Mouse (Mus musculus): ENCODE measurements around the gene Acbd4. TPM values are rescaled to one million over a fixed set of nuclear protein-coding genes. Genes with fewer than 3 reads are reported as not detected.

Acbd4 gene
- 10 to 100 TPM; 28.6 to 41.4 TPM for total RNA-seq (2021)
- long read RNA-seq, experiment 1, partial matches to known transcripts, result 4 of 26 reads
- long read RNA-seq, experiment 1, other reads (novel, unspliced or antisense), result 17 of 26 reads
- long read RNA-seq, experiment 2, partial matches to known transcripts, result 4 of 16 reads
- long read RNA-seq, experiment 2, other reads (novel, unspliced or antisense), result 11 of 16 reads

GRCm38 (mm10) chr11:103101481-103101865 is at the start of gene Acbd4, which contains the start of gene Plcd3:
Gene Acbd4 (plus strand): TSS chr11:103101682.
Gene Plcd3 (minus strand): TSS chr11:103101658.
- peak; percentile 93 to 94 for DNase-seq

- no peak for DNase-seq
These were observed 49.4 kb upstream of the Acbd4 start for GRCm38 (mm10) chr11:103052078-103052477.

- no peak for DNase-seq
These were observed 48.0 kb upstream of the Acbd4 start for GRCm38 (mm10) chr11:103053191-103054076.

- DNase-seq, result peak; percentile 75 to 90
These were observed 46.7 kb upstream of the Acbd4 start for GRCm38 (mm10) chr11:103054798-103055197.

GRCm38 (mm10) chr11:103056636-103057035 is 44.8 kb upstream of the Acbd4 start:
- no peak for DNase-seq

- DNase-seq, result peak; percentile 47 to 60
These were observed 42.9 kb upstream of the Acbd4 start for GRCm38 (mm10) chr11:103058499-103059085.

GRCm38 (mm10) chr11:103066191-103067050 is 35.1 kb upstream of the Acbd4 start:
- no peak for DNase-seq

GRCm38 (mm10) chr11:103067051-103067361 is 34.5 kb upstream of the Acbd4 start:
- no peak for DNase-seq

GRCm38 (mm10) chr11:103067457-103068001 is 34.0 kb upstream of the Acbd4 start:
- peak; percentile 80 to 84 for DNase-seq

- DNase-seq, result no peak
These were observed 33.2 kb upstream of the Acbd4 start for GRCm38 (mm10) chr11:103068272-103068671.

GRCm38 (mm10) chr11:103068884-103069283 is 32.6 kb upstream of the Acbd4 start:
- DNase-seq, result no peak

GRCm38 (mm10) chr11:103069731-103070130 is 31.8 kb upstream of the Acbd4 start:
- DNase-seq, result no peak

GRCm38 (mm10) chr11:103070322-103070880 is 31.1 kb upstream of the Acbd4 start:
- DNase-seq, result no peak

- no peak for DNase-seq
These were observed 27.8 kb upstream of the Acbd4 start for GRCm38 (mm10) chr11:103073671-103074070.

GRCm38 (mm10) chr11:103074121-103074650 is 27.3 kb upstream of the Acbd4 start:
- no peak for DNase-seq

- DNase-seq, result peak in 1 of 2 experiments; percentile 36
These were observed 26.6 kb upstream of the Acbd4 start for GRCm38 (mm10) chr11:103074796-103075323.

GRCm38 (mm10) chr11:103076010-103076409 is 25.5 kb upstream of the Acbd4 start:
- peak; percentile 69 to 76 for DNase-seq

- no peak for DNase-seq
These were observed 24.9 kb upstream of the Acbd4 start for GRCm38 (mm10) chr11:103076581-103076980.

- no peak for DNase-seq
These were observed 23.4 kb upstream of the Acbd4 start for GRCm38 (mm10) chr11:103078131-103078530.

GRCm38 (mm10) chr11:103080323-103081091 is 21.0 kb upstream of the Acbd4 start:
- no peak for DNase-seq
